Mouse (Mus musculus) ovary, postnatal 14 days (tissue): ENCODE measurements around the gene Rora.
A peak's percentile ranks its signal among the peaks of the same experiment; 100 is the strongest.

Source experiments
- DNase-seq: peaks from one replicate; pipeline ENCODE4 v3.0.0; 2022; ENCODE audit warnings: low spot score

Rora gene

GRCm38 (mm10) chr9:68653211-68654038 lies at the start of gene Rora:
Rora (plus strand) TSS chr9:68653786.
- peak; percentile 55 for DNase-seq

GRCm38 (mm10) chr9:68614006-68614405 lies 39.6 kb upstream of the Rora start:
- no peak for DNase-seq

GRCm38 (mm10) chr9:68617116-68617515 lies 36.5 kb upstream of the Rora start:
- DNase-seq: no peak

GRCm38 (mm10) chr9:68620036-68620435 lies 33.5 kb upstream of the Rora start:
- no peak for DNase-seq

- DNase-seq: no peak
These were observed 33.1 kb upstream of the Rora start for GRCm38 (mm10) chr9:68620441-68620840.

- no peak for DNase-seq
These were observed 28.6 kb upstream of the Rora start for GRCm38 (mm10) chr9:68624981-68625380.

GRCm38 (mm10) chr9:68637301-68637700 lies 16.3 kb upstream of the Rora start:
- DNase-seq: no peak

- no peak for DNase-seq
These were observed 12.5 kb upstream of the Rora start for GRCm38 (mm10) chr9:68641123-68641522.

- DNase-seq: no peak
These were observed 5.5 kb upstream of the Rora start for GRCm38 (mm10) chr9:68648061-68648460.

GRCm38 (mm10) chr9:68654039-68654332 lies 400 bp downstream of the Rora start:
- DNase-seq: no peak

- DNase-seq: peak; percentile 17
These were observed 889 bp downstream of the Rora start for GRCm38 (mm10) chr9:68654333-68655017.

- DNase-seq: peak; percentile 20
These were observed 1.7 kb downstream of the Rora start for GRCm38 (mm10) chr9:68655018-68656005.

- no peak for DNase-seq
These were observed 2.6 kb downstream of the Rora start for GRCm38 (mm10) chr9:68656076-68656795.

GRCm38 (mm10) chr9:68656796-68657130 lies 3.2 kb downstream of the Rora start:
- no peak for DNase-seq

- DNase-seq: no peak
These were observed 17.1 kb downstream of the Rora start for GRCm38 (mm10) chr9:68670731-68671130.

- no peak for DNase-seq
These were observed 18.9 kb downstream of the Rora start for GRCm38 (mm10) chr9:68672459-68672858.

- DNase-seq: no peak
These were observed 19.6 kb downstream of the Rora start for GRCm38 (mm10) chr9:68673221-68673620.

GRCm38 (mm10) chr9:68679871-68680374 lies 26.3 kb downstream of the Rora start:
- no peak for DNase-seq

- DNase-seq: no peak
These were observed 30.4 kb downstream of the Rora start for GRCm38 (mm10) chr9:68683938-68684337.

- DNase-seq: no peak
These were observed 32.0 kb downstream of the Rora start for GRCm38 (mm10) chr9:68685562-68685961.

- DNase-seq: no peak
These were observed 33.8 kb downstream of the Rora start for GRCm38 (mm10) chr9:68687251-68687874.
